Mouse (Mus musculus) cerebellum, adult 2 months (tissue): Measurements from ENCODE around the gene Abca17. TPM values are rescaled to one million over a fixed set of nuclear protein-coding genes. Genes with fewer than 3 reads are reported as not detected.
A peak's percentile ranks its signal among the peaks of the same experiment; 100 is the strongest.

Source experiments
- DNase-seq, 2 experiments: peaks; one replicate each; pipeline ENCODE4 v3.0.0; 2021
- H3K27ac ChIP-seq: fragments of 200-500 bp; 2 replicates; pipeline ENCODE4 v1.5.1; 2012; ENCODE audit warnings: low read length, control low read depth, inconsistent platforms; ENCODE audit not compliant: insufficient read depth
- H3K27me3 ChIP-seq: fragments of 200-500 bp; 2 replicates; pipeline ENCODE4 v1.6.1; 2012; ENCODE audit warnings: inconsistent platforms, mild to moderate bottlenecking, low read length, moderate library complexity; ENCODE audit not compliant: control insufficient read depth, insufficient read depth
- H3K4me1 ChIP-seq: fragments of 200-500 bp; 2 replicates; pipeline ENCODE4 v1.6.1; 2011; ENCODE audit warnings: low read length; ENCODE audit not compliant: control insufficient read depth, insufficient read depth
- H3K4me3 ChIP-seq: fragments of 200-500 bp; replicated peaks from 2 replicates; pipeline ENCODE3; 2011; ENCODE audit warnings: mild to moderate bottlenecking, low read depth, low read length, control low read depth; ENCODE audit not compliant: insufficient read depth
- CTCF ChIP-seq: fragments of 200-500 bp; IDR thresholded peaks from 2 replicates; pipeline ENCODE4 v1.5.1; 2011; ENCODE audit warnings: low read depth, mild to moderate bottlenecking, control low read depth, low read length, moderate library complexity, borderline replicate concordance; ENCODE audit not compliant: insufficient read depth
- POLR2A ChIP-seq: fragments of 200-500 bp; IDR thresholded peaks from 2 replicates; pipeline ENCODE4 v1.6.1; 2011; ENCODE audit warnings: low read length, control low read depth, borderline replicate concordance; ENCODE audit not compliant: insufficient read depth
- WGBS: fragments of 180-500 bp; shearing (Covaris S2); methylation state at CpG from one replicate; pipeline ENCODE4 v1.1.7; 2018; 5-methylcytosine and 5-hydroxymethylcytosine counted together
- polyA plus RNA-seq: library from polyadenylated mRNA; depleted of rRNA; stranded (reverse); fragments of >200 nt; gene quantifications from 2 replicates; pipeline ENCODE4 v1.2.3, GENCODE M21; 2012

Abca17 gene
- polyA plus RNA-seq, 1 experiment, result 0.31 TPM

GRCm38 (mm10) chr17:24375886-24376285, 25.0 kb upstream of the Abca17 start:
- no peaks in the 10 kb centered on the region; the same call in 1 of the 2 replicates for H3K4me1 ChIP-seq
- H3K4me3 ChIP-seq, result no peak overlapping the region
- 89% methylated on average over 6 of the region's 6 CpGs for WGBS

GRCm38 (mm10) chr17:24375094-24375712, 24.3 kb upstream of the Abca17 start:
- H3K27me3 ChIP-seq, result no peaks in the 10 kb centered on the region
- no peak for DNase-seq
- WGBS, result 77% methylated on average over 5 of the region's 5 CpGs
- no peak overlapping the region for H3K27ac ChIP-seq
- no peak for TF ChIP-seq CTCF
- no peak for TF ChIP-seq POLR2A
- H3K4me3 ChIP-seq, result no peak overlapping the region
- no peaks in the 10 kb centered on the region; the same call in 1 of the 2 replicates for H3K4me1 ChIP-seq

More at GRCm38 (mm10) chr17:24375886-24376285, 25.0 kb upstream of the Abca17 start:
- TF ChIP-seq POLR2A (no peak), CTCF (no peak)
- no peak overlapping the region for H3K27ac ChIP-seq
- H3K27me3 ChIP-seq, result no peaks in the 10 kb centered on the region
- no peak for DNase-seq

GRCm38 (mm10) chr17:24365863-24366262, 15.0 kb upstream of the Abca17 start:
- no peak overlapping the region for H3K27ac ChIP-seq
- no peak for DNase-seq
- TF ChIP-seq CTCF, result no peak
- no peak for TF ChIP-seq POLR2A
- no peak overlapping the region for H3K4me3 ChIP-seq
- 45% methylated on average over 13 of the region's 13 CpGs for WGBS
- peaks cover 19% of the 10 kb centered on the region for H3K4me1 ChIP-seq
- no peaks in the 10 kb centered on the region for H3K27me3 ChIP-seq

- WGBS, result 17% methylated on average over 9 of the region's 9 CpGs
- peak; percentile 65 to 73 for DNase-seq
- Histone ChIP-seq H3K4me1 (peaks cover 28% of the 10 kb centered on the region), H3K27ac (peak overlapping the region; percentile 44; the same call in 1 of the 2 replicates), H3K4me3 (no peak overlapping the region), H3K27me3 (no peaks in the 10 kb centered on the region)
- TF ChIP-seq CTCF (no peak), POLR2A (no peak)
Measured at GRCm38 (mm10) chr17:24364461-24364860, 13.6 kb upstream of the Abca17 start.

- Histone ChIP-seq H3K27me3 (no peaks in the 10 kb centered on the region), H3K4me1 (peaks cover 29% of the 10 kb centered on the region), H3K4me3 (no peak overlapping the region), H3K27ac (no peak overlapping the region)
- TF ChIP-seq POLR2A, result no peak
- no peak for TF ChIP-seq CTCF
- DNase-seq, result no peak
- 58% methylated on average over 9 of the region's 9 CpGs for WGBS
Measured at GRCm38 (mm10) chr17:24362527-24362926, 11.7 kb upstream of the Abca17 start.

GRCm38 (mm10) chr17:24361291-24361690, 10.4 kb upstream of the Abca17 start:
- Histone ChIP-seq H3K27me3 (no peaks in the 10 kb centered on the region), H3K4me1 (peaks cover 32% of the 10 kb centered on the region), H3K4me3 (no peak overlapping the region), H3K27ac (no peak overlapping the region)
- no peak for TF ChIP-seq CTCF
- no peak for TF ChIP-seq POLR2A
- 91% methylated on average over 5 of the region's 5 CpGs for WGBS
- no peak for DNase-seq

GRCm38 (mm10) chr17:24360841-24361240, 10.0 kb upstream of the Abca17 start:
- Histone ChIP-seq H3K27me3 (no peaks in the 10 kb centered on the region), H3K27ac (no peak overlapping the region), H3K4me1 (peaks cover 32% of the 10 kb centered on the region), H3K4me3 (no peak overlapping the region)
- 74% methylated on average over 8 of the region's 8 CpGs for WGBS
- TF ChIP-seq POLR2A (no peak), CTCF (no peak)
- DNase-seq, result no peak

- peaks cover 29% of the 10 kb centered on the region for H3K4me1 ChIP-seq
- WGBS, result 82% methylated on average over 2 of the region's 2 CpGs
- no peak overlapping the region for H3K27ac ChIP-seq
- DNase-seq, result no peak
- H3K27me3 ChIP-seq, result no peaks in the 10 kb centered on the region
- TF ChIP-seq CTCF (no peak), POLR2A (no peak)
- no peak overlapping the region for H3K4me3 ChIP-seq
Measured at GRCm38 (mm10) chr17:24359903-24360302, 9.0 kb upstream of the Abca17 start.
